Mouse (Mus musculus): ENCODE results near the gene Rps3. TPM values are rescaled to one million over a fixed set of nuclear protein-coding genes. Genes with fewer than 3 reads are reported as not detected.

Gene Rps3
- polyA plus RNA-seq, 1 experiment: 980 TPM

- peaks cover 87% of the 10 kb centered on the region for H3K4me1 ChIP-seq (ENCODE audit: control insufficient read depth, insufficient read depth, low read length)
- WGBS: 89% methylated on average over 3 of the region's 3 CpGs
- H3K27ac ChIP-seq (ENCODE audit: insufficient read depth, low read depth, low read length): peak overlapping the region; percentile 97
- TF ChIP-seq POLR2A (IDR thresholded peaks at IDR 0.05; ENCODE audit: insufficient read depth, low read depth, low read length) (no peak), CTCF (IDR thresholded peaks at IDR 0.05; ENCODE audit: insufficient read depth, low read depth, low read length) (no peak)
- H3K4me3 ChIP-seq (ENCODE audit: insufficient read depth, low read depth, low read length): no peak overlapping the region
Measured at GRCm38 (mm10) chr7:99427987-99428386, 55.6 kb downstream of the Rps3 start.

Other genes starting within 250 kb of the Rps3 start
- not detected in 2 replicates for gene Mogat2, start 245.1 kb downstream of the Rps3 start, polyA plus RNA-seq (2012; ENCODE audit: insufficient read depth, insufficient read length, low replicate concordance, missing spikeins)
- not detected in 2 replicates for gene Map6, start 216.3 kb downstream of the Rps3 start, polyA plus RNA-seq (2012; ENCODE audit: insufficient read depth, insufficient read length, low replicate concordance, missing spikeins)
- gene Serpinh1, start 130.5 kb downstream of the Rps3 start, polyA plus RNA-seq (2012; ENCODE audit: insufficient read depth, insufficient read length, low replicate concordance, missing spikeins): not detected in 2 replicates
- not detected in 2 replicates for gene Gdpd5, start 102.3 kb downstream of the Rps3 start, polyA plus RNA-seq (2012; ENCODE audit: insufficient read depth, insufficient read length, low replicate concordance, missing spikeins)
- gene Klhl35, start 17.7 kb downstream of the Rps3 start, polyA plus RNA-seq (2012; ENCODE audit: insufficient read depth, insufficient read length, low replicate concordance, missing spikeins): not detected in 2 replicates
- not detected in 2 replicates for gene Arrb1, start 51.7 kb upstream of the Rps3 start, polyA plus RNA-seq (2012; ENCODE audit: insufficient read depth, insufficient read length, low replicate concordance, missing spikeins)
- gene Tpbgl, start 143.4 kb upstream of the Rps3 start, polyA plus RNA-seq (2012; ENCODE audit: insufficient read depth, insufficient read length, low replicate concordance, missing spikeins): not detected in 2 replicates
- not detected in 2 replicates for gene Slco2b1, start 227.6 kb upstream of the Rps3 start, polyA plus RNA-seq (2012; ENCODE audit: insufficient read depth, insufficient read length, low replicate concordance, missing spikeins)
- not detected in 2 replicates for gene Olfr520, start 246.5 kb upstream of the Rps3 start, polyA plus RNA-seq (2012; ENCODE audit: insufficient read depth, insufficient read length, low replicate concordance, missing spikeins)

Data from olfactory bulb, adult 2 months (tissue).